Mouse (Mus musculus) heart, embryonic 10.5 days (tissue): ENCODE results near the gene Pafah1b2. TPM values are rescaled to one million over a fixed set of nuclear protein-coding genes. Genes with fewer than 3 reads are reported as not detected.

Experiments used
- DNase-seq: peaks from one replicate; pipeline ENCODE4 v3.0.0-alpha.2; 2017; ENCODE audit warnings: low spot score
- H3K27ac ChIP-seq: fragments of 300-500 bp; sonication (generic); 2 replicates; pipeline ENCODE4 v1.5.1; 2016; ENCODE audit warnings: mild to moderate bottlenecking
- H3K27me3 ChIP-seq: fragments of 300-500 bp; sonication (generic); 2 replicates; pipeline ENCODE4 v1.6.1; 2016; ENCODE audit warnings: mild to moderate bottlenecking; ENCODE audit not compliant: poor library complexity, insufficient read depth, severe bottlenecking
- H3K36me3 ChIP-seq: fragments of 300-500 bp; sonication (generic); 2 replicates; pipeline ENCODE4 v1.6.1; 2016; ENCODE audit warnings: mild to moderate bottlenecking, moderate library complexity
- H3K4me1 ChIP-seq: fragments of 300-500 bp; sonication (generic); 2 replicates; pipeline ENCODE4 v1.6.1; 2016; ENCODE audit warnings: mild to moderate bottlenecking
- H3K4me3 ChIP-seq: fragments of 300-500 bp; sonication (generic); 2 replicates; pipeline ENCODE4 v1.5.1; 2016; ENCODE audit warnings: mild to moderate bottlenecking, moderate library complexity
- H3K9me3 ChIP-seq: fragments of 300-500 bp; sonication (generic); 2 replicates; pipeline ENCODE4 v1.6.1; 2016; ENCODE audit warnings: mild to moderate bottlenecking, moderate library complexity
- WGBS: fragments of 180-500 bp; shearing (Covaris S2); methylation state at CpG from one replicate; pipeline ENCODE4 v1.1.7; 2016; 5-methylcytosine and 5-hydroxymethylcytosine counted together
- polyA plus RNA-seq: library from polyadenylated mRNA; unstranded; fragments of >200 nt; fragmentation: Nextera tagmentation; extraction: Ambion mirVana; gene quantifications from 2 replicates; pipeline ENCODE4 v1.2.1, GENCODE M21; 2016

The Pafah1b2 gene
- 183 and 212 TPM in 2 replicates for polyA plus RNA-seq

DNA sequence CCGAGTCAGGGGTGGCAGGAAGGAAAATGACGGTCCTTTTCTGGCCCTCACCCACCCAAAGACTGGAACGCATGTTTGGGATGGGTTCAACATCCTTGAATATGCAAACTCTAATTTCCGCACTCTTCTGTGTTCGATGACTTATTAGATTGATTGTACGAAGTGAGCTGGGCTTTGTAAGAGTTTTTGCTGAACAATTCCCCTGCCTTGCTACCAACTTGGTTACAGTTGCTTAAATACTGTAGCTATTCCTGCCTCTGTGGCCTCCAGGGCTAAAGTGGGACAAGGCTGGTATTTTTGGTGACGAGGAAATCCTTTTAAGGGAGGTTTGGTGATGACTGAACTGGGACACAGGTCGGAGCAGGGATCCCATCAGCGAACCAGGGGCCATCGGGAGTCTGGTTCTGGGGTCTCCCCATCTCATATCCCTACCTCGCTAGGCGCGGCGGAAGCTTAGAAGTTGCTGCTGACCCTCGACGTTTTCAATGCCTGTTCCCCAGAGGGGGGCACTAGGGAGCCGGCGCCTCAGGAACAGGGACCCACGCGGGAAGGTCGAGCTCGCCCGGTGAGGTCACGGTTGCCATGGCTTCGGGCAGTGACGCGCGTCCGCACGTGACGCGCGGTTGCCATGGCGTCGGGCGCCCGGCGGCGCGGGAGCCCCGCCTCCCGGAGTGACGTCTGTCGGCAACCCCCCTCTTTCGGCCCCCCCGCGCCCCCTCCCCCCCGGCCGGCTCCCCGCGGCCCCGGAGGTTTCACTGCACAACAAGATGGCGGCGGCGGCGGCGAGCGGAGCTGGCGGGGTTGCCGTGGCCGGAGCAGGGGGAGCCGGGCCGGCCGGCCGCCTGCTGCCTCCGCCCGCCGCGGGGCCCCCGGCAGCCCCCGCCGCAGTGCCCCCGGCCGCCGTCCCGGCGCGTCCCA lies at the start of gene Pafah1b2, which contains the start of gene Sik3:
TSS of gene Pafah1b2 (minus strand) at position 600 of the 918 bp plus-strand sequence.
TSS of gene Sik3 (plus strand) at position 730 of the 918 bp plus-strand sequence.
- Histone ChIP-seq H3K27me3 (no peaks in the 10 kb centered on the region), H3K36me3 (no peaks in the 10 kb centered on the region), H3K4me3 (peak within 1 kb of the TSS; percentile 99), H3K9me3 (no peaks in the 10 kb centered on the region), H3K4me1 (peaks cover 48% of the 10 kb centered on the region), H3K27ac (peak within 1 kb of the TSS; percentile 99)
- WGBS = 4% methylated on average over 70 of the region's 78 CpGs
- peak; percentile 97 for DNase-seq

DNA sequence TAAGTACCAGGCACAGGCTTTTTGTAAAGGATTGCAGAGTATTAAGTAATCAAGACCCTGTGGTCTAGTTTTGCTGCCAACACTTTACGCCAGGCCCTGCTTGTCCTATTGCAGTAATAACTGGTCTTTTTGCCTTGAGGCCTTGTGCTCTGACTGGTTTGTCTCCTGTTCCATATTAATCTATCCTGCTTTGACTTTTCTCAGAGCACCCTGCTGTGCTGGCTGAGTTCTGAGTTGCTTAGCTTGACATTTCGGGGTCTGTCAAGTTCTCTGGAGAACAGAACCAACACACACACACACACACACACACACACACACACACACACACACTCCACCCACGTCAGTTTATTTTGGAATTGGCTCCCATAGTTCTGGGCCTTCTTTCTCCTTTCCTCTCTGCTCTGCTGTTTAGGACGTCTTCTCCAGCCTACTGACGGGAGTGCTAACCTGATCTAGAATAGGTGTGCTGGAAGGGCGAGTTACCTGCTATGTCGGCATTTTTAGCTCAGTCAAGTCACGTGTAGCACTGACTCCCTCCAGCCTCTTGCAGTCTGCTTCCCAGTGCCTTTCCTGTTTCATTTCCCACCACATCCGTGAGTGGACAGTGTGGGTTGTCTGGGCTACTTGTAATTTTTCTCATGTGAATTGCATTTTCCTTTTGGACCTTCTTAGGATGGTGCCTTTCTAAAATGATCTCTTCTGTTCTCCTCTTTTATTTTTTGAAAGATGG lies 49.4 kb upstream of the Pafah1b2 start:
- no peak overlapping the region for H3K4me3 ChIP-seq
- no peaks in the 10 kb centered on the region for H3K9me3 ChIP-seq
- no peaks in the 10 kb centered on the region for H3K36me3 ChIP-seq
- no peak for DNase-seq
- H3K4me1 ChIP-seq = no peaks in the 10 kb centered on the region
- H3K27me3 ChIP-seq = no peaks in the 10 kb centered on the region
- 81% methylated on average over 9 of the region's 9 CpGs for WGBS
- H3K27ac ChIP-seq = no peak overlapping the region

DNA sequence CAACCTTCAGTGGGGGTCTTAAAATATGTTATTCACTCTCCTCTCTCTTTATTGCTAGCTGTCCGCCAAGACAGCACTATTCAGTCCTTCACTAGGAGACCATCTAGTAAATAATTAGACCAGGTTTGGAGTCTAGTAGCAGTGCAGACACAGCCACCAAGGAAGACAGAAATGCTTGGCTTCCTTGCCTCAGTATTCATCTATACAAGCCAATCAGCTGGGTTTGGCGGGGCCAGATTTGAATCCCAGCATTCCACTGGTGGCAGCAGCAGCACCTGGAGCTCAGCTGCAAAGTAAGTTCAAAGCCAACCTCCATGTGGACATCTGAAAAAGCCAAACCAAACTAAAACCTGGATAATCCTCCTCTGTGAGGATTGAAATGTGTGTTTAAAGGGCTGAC lies 47.8 kb upstream of the Pafah1b2 start:
- no peak overlapping the region for H3K27ac ChIP-seq
- H3K4me1 ChIP-seq = peaks cover 13% of the 10 kb centered on the region
- no peak overlapping the region for H3K4me3 ChIP-seq
- no peaks in the 10 kb centered on the region for H3K9me3 ChIP-seq
- no peaks in the 10 kb centered on the region for H3K27me3 ChIP-seq
- no peaks in the 10 kb centered on the region for H3K36me3 ChIP-seq
- WGBS = 93% methylated on average over 2 of the region's 2 CpGs
- DNase-seq = no peak

DNA sequence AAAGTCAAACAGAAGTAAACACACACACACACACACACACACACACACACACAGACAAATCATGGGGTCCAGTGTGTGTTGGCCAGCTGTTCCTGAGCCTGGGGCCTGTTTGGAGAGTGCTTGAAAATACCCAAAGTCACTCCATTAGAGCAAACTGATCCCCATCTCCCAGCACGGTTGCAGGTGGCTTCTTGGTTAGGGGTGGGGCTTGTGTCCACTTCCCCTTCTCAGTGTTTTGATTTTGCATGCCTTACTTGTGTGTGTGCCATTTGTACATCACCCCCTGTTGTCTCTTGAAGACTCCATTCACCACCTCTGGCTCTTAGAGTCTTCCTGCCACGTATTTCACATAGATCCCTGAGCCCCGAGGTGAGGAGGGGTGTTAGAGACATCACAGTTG lies 45.6 kb upstream of the Pafah1b2 start:
- no peak for DNase-seq
- Histone ChIP-seq H3K9me3 (no peaks in the 10 kb centered on the region), H3K4me1 (peaks cover 26% of the 10 kb centered on the region), H3K4me3 (no peak overlapping the region), H3K27ac (no peak overlapping the region), H3K36me3 (no peaks in the 10 kb centered on the region), H3K27me3 (no peaks in the 10 kb centered on the region)
- WGBS = 83% methylated on average over 3 of the region's 3 CpGs

DNA sequence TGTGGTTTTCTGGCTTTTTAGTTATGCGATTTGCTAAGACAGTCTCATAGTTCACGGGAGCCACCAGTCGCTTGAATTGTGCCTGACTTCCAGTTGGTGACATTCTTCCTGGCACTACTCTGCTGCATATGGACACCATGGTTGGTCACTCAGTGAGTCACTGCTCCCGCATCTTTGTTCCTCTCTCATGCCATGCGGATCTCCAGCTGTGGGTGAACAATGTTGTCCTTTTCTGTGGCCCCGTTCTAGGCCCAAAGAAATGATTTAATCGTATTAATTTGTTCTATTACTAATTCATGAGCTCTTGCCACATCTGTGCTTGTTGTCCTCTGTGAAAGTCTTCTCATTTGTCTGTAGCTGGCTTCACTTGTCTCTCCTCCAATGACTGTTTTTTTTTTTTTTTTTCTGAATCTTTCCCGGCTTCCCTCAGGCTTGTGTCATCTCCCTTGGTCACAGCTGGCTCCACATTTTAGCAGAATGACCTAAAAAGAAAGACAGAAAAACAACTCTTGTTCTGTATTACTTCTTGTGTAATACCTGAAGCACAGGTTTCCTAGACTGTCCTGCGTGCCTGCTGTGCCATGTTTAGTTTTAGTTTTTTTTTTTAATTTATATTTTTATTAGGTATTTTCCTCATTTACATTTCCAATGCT lies 40.6 kb upstream of the Pafah1b2 start:
- H3K4me3 ChIP-seq = no peak overlapping the region
- WGBS = 88% methylated on average over 9 of the region's 9 CpGs

DNA sequence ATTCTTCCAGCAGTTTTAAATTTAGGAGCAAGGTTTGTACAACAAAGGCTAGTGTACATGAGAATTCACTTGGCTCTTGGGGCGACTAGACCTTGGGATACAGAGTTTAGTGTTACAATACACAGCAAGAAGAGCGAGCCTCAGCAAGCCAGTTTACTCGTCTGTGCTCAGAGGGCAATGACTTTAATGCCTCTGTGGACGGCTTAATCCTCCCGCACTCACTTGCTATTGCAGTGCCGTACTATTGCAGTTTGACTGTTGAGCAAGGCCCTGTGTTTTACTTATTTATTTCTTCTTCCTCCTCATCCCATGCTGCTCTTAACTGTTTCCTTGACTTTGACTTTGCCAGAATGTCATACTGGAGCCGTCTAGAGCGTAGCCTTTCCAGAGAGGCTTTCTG lies 37.7 kb upstream of the Pafah1b2 start:
- no peaks in the 10 kb centered on the region for H3K9me3 ChIP-seq
- no peak for DNase-seq
- H3K4me3 ChIP-seq = no peak overlapping the region
- H3K36me3 ChIP-seq = no peaks in the 10 kb centered on the region
- peaks cover 61% of the 10 kb centered on the region for H3K4me1 ChIP-seq
- 75% methylated on average over 8 of the region's 8 CpGs for WGBS
- peak overlapping the region; percentile 0; the same call in 1 of the 2 replicates for H3K27ac ChIP-seq
- H3K27me3 ChIP-seq = no peaks in the 10 kb centered on the region

More for the DNA sequence above, 40.6 kb upstream of the Pafah1b2 start:
- Histone ChIP-seq H3K9me3 (no peaks in the 10 kb centered on the region), H3K27ac (no peak overlapping the region), H3K36me3 (no peaks in the 10 kb centered on the region), H3K27me3 (no peaks in the 10 kb centered on the region), H3K4me1 (peaks cover 65% of the 10 kb centered on the region)
- no peak for DNase-seq

DNA sequence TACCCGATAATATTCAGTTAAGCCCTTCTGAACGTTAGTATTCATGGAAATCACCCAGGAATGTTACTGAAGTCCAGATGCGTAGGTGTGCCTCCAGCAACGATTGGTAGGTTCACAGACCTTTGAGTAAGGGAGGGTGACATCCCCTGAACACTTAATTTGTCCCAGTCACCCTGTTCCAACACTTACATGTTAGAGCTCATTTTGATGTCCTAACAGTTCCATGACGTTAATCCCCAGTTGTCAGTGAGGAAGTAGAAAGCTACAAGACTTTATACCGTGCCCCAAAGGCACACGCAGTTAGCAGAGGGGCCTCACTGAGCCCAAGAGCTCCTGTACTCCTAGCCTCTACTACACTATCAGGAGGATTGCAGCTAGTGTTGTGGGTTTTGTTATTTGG lies 37.0 kb upstream of the Pafah1b2 start:
- Histone ChIP-seq H3K4me1 (peaks cover 54% of the 10 kb centered on the region), H3K9me3 (no peaks in the 10 kb centered on the region), H3K4me3 (no peak overlapping the region), H3K36me3 (no peaks in the 10 kb centered on the region), H3K27me3 (no peaks in the 10 kb centered on the region), H3K27ac (no peak overlapping the region)
- WGBS = 77% methylated on average over 7 of the region's 7 CpGs
- DNase-seq = no peak

DNA sequence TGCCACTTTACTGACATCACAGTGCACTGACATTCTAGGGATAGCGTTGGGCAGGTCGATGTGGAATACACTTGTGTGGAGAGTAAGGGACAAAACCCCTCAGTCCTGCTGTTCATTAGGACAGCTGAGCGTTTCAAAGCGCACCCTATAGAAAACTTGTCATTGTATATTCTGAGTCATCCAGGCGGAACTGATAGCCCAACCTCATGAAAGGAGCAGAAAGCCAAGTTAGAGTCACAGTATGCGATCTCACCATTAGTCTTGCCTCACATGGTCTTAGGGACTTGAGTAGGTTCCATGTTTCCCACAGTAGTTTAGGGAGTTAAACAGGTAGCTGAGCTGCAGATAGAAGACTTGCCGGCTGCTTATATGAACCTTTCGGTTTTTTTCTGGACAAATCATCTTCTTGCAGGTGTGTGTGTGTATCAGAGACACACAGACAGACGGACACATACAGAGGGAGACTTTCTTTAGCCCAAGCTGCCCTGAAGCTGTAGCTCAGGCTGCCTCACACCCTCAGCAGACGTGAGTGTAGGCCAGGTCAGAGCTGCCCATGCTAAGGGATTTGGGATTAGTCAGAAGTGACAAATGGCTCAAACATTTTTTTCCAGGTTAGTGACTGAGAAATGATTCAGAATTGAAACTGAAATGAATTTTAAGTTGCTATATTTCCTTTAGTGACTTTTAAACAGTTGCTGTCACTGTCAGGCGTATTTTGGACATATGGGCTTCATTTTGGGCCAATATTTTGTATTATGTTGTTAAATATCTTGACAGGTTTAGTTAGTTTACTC lies 34.4 kb upstream of the Pafah1b2 start:
- 73% methylated on average over 11 of the region's 11 CpGs for WGBS
- peaks cover 38% of the 10 kb centered on the region for H3K4me1 ChIP-seq

DNA sequence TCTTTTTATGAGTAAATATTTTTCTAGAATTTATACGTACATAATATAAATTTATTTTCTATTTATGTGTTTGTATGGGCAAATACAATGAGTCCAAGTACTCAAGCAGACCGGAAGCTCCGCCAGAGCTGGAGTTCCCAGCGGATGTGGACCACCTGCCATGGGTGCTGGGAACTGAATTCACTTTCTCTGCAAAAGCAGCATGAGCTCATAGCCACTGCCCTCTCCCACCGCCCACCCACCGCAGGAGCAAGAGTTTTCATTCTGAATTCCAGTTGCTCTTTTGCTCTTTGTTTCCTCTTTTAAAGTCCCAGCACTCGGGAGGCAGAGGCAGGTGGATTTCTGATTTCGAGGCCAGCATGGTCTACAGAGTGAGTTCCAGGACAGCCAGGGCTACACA lies 31.1 kb upstream of the Pafah1b2 start:
- peaks cover 19% of the 10 kb centered on the region for H3K4me1 ChIP-seq
- H3K36me3 ChIP-seq = 0 out of 2 replicates have a peak, but pooled peaks cover 8% of the 10 kb centered on the region
- H3K27me3 ChIP-seq = no peaks in the 10 kb centered on the region
- 86% methylated on average over 8 of the region's 8 CpGs for WGBS
- no peaks in the 10 kb centered on the region for H3K9me3 ChIP-seq
- no peak for DNase-seq
- no peak overlapping the region for H3K4me3 ChIP-seq
- H3K27ac ChIP-seq = no peak overlapping the region

More for the DNA sequence above, 34.4 kb upstream of the Pafah1b2 start:
- no peaks in the 10 kb centered on the region for H3K27me3 ChIP-seq
- DNase-seq = no peak
- no peaks in the 10 kb centered on the region for H3K36me3 ChIP-seq
- no peak overlapping the region for H3K4me3 ChIP-seq
- H3K9me3 ChIP-seq = no peaks in the 10 kb centered on the region
- no peak overlapping the region for H3K27ac ChIP-seq

DNA sequence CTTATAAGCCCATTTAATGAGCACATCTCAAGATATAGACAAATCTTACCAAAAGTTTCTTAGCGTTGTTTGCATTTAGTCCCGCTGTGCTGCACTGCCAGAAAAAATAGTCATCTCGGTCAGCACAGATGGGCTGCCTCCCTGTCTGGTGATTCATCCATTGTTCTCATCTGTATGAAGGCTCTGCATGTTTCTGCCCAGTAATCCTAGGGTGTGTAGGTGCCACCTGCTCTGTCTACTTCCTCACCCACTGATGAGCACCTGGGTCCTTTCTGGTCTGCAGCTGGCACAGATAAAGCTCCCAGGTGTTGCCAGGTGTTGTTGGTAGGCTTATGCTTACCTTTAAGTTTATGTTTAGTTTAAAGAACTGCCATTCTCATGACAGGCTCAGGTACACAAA lies 29.9 kb upstream of the Pafah1b2 start:
- DNase-seq = no peak
- no peaks in the 10 kb centered on the region for H3K27me3 ChIP-seq
- H3K9me3 ChIP-seq = no peaks in the 10 kb centered on the region
- peaks cover 13% of the 10 kb centered on the region; the same call in 1 of the 2 replicates for H3K4me1 ChIP-seq
- no peak overlapping the region for H3K27ac ChIP-seq
- no peak overlapping the region for H3K4me3 ChIP-seq
- WGBS = 83% methylated on average over 3 of the region's 3 CpGs
- 0 out of 2 replicates have a peak, but pooled peaks cover 8% of the 10 kb centered on the region for H3K36me3 ChIP-seq

DNA sequence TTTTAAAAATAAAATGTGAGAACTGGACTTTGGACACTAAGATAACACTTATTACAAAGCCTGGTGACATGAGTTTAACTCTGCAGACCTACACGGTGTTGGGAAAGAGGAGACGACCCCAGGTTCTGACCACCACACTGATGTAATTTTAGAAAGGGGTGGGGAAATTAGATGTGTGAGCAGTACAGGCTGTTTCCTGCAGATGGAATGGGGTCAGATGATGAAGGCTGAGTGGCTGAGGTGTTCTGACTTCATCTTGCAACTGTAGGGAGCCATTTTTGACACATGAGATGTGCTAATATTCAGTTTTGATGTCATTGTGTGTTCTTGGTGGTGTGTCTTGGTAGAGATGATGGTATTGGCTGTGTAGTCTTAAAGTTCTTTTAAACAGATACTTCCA lies 28.7 kb upstream of the Pafah1b2 start:
- Histone ChIP-seq H3K27me3 (no peaks in the 10 kb centered on the region), H3K9me3 (no peaks in the 10 kb centered on the region), H3K36me3 (0 out of 2 replicates have a peak, but pooled peaks cover 8% of the 10 kb centered on the region), H3K27ac (no peak overlapping the region), H3K4me1 (peaks cover 4% of the 10 kb centered on the region; the same call in 1 of the 2 replicates), H3K4me3 (no peak overlapping the region)
- no peak for DNase-seq
- 69% methylated on average over 2 of the region's 2 CpGs for WGBS

DNA sequence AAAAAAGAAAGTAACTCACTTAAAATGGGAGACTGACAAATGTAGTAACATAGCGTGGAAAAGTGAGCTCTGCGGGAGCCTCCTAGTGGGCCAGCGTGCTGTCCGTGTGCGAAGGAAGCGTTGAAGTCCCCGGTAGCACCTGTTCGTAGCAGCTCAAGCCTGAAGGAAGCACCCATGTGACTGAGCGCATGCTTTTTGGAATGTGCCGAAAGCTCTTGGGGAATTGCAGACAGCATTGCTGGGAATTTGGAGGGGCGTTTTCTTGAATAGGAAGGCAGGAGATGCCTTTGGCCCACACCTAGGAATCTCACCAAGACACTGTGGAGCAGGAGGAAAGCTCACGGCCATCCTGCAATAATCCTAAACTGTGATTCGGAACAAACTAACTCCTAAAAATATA lies 26.3 kb upstream of the Pafah1b2 start:
- Histone ChIP-seq H3K27me3 (no peaks in the 10 kb centered on the region), H3K9me3 (no peaks in the 10 kb centered on the region), H3K27ac (no peak overlapping the region), H3K4me1 (peaks cover 12% of the 10 kb centered on the region), H3K36me3 (0 out of 2 replicates have a peak, but pooled peaks cover 8% of the 10 kb centered on the region), H3K4me3 (no peak overlapping the region)
- no peak for DNase-seq
- 88% methylated on average over 13 of the region's 13 CpGs for WGBS
